Mouse (Mus musculus) heart, embryonic 11.5 days (tissue): ENCODE results near the gene Sergef. TPM values are rescaled to one million over a fixed set of nuclear protein-coding genes. Genes with fewer than 3 reads are reported as not detected.

ENCODE experiments used
- ATAC-seq: fragments of 200-750 bp; cut with Nextera tagmentation; replicated peaks from 2 replicates; pipeline ENCODE4 v1.8.0; 2017; ENCODE audit warnings: moderate library complexity; ENCODE audit not compliant: insufficient number of reproducible peaks, low FRiP score, low TSS enrichment
- H3K27ac ChIP-seq: fragments of 300-500 bp; sonication (generic); 2 replicates; pipeline ENCODE4 v1.5.1; 2014; ENCODE audit warnings: mild to moderate bottlenecking, low read depth, low read length
- H3K27me3 ChIP-seq: fragments of 300-500 bp; sonication (generic); 2 replicates; pipeline ENCODE4 v1.6.1; 2014; ENCODE audit warnings: mild to moderate bottlenecking, low read length, mixed read lengths; ENCODE audit not compliant: control insufficient read depth, insufficient read depth
- H3K36me3 ChIP-seq: fragments of 300-500 bp; sonication (generic); 2 replicates; pipeline ENCODE4 v1.6.1; 2014; ENCODE audit warnings: mild to moderate bottlenecking, low read length, moderate library complexity, mixed read lengths; ENCODE audit not compliant: control insufficient read depth, insufficient read depth
- H3K4me1 ChIP-seq: fragments of 300-500 bp; sonication (generic); 2 replicates; pipeline ENCODE4 v1.6.1; 2014; ENCODE audit warnings: low read length; ENCODE audit not compliant: control insufficient read depth, insufficient read depth
- H3K4me2 ChIP-seq: fragments of 300-500 bp; sonication (generic); 2 replicates; pipeline ENCODE4 v1.6.1; 2014; ENCODE audit warnings: mild to moderate bottlenecking, moderate library complexity
- H3K4me3 ChIP-seq: fragments of 300-500 bp; sonication (generic); 2 replicates; pipeline ENCODE4 v1.5.1; 2014; ENCODE audit warnings: low read depth, low read length
- H3K9ac ChIP-seq: fragments of 300-500 bp; sonication (generic); 2 replicates; pipeline ENCODE4 v1.6.1; 2014; ENCODE audit warnings: mild to moderate bottlenecking, low read depth, low read length, moderate library complexity
- H3K9me3 ChIP-seq: fragments of 300-500 bp; sonication (generic); replicated peaks from 2 replicates; pipeline ENCODE4 v1.6.1; 2016; ENCODE audit warnings: low read length; ENCODE audit not compliant: control insufficient read depth
- WGBS: fragments of 180-500 bp; shearing (Covaris S2); extraction: QIAGEN DNeasy Blood & Tissue Kit; methylation state at CpG from one replicate; pipeline ENCODE4 v1.1.7; 2014; ENCODE audit not compliant: insufficient replicate concordance; 5-methylcytosine and 5-hydroxymethylcytosine counted together
- polyA plus RNA-seq: library from polyadenylated mRNA; unstranded; fragments of >200 nt; fragmentation: Nextera tagmentation; extraction: Ambion mirVana; gene quantifications from 2 replicates; pipeline ENCODE4 v1.2.1, GENCODE M21; 2014

Gene Sergef
- polyA plus RNA-seq, 1 experiment from 2014 or later: 11.6 TPM

DNA sequence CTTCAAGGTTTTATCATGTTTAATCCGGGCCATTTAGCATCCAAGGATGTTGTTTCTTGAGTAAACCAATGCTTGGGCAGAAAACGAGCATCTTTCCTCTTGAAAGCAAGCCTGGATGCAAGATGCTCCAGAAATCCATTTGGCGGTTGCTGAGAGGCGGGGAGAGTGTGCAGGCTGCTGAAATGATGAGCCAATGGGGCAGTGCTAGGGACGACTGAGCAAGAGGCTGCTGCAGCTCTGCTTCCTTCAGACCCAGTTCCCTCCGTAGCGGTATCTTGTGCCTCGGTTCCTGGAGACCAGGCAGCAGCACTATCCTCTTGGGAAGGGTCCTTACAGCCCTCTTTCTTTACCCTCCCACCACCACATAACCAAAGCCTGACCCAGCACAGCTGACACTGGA lies 177.3 kb downstream of the Sergef start:
- Histone ChIP-seq H3K9me3 (no peaks in the 10 kb centered on the region), H3K4me3 (no peak overlapping the region), H3K27me3 (no peaks in the 10 kb centered on the region), H3K4me1 (no peaks in the 10 kb centered on the region), H3K9ac (no peak overlapping the region), H3K36me3 (no peaks in the 10 kb centered on the region), H3K27ac (no peak overlapping the region), H3K4me2 (no peak overlapping the region)
- no peak for ATAC-seq
- WGBS: 51% methylated on average over 8 of the region's 8 CpGs

DNA sequence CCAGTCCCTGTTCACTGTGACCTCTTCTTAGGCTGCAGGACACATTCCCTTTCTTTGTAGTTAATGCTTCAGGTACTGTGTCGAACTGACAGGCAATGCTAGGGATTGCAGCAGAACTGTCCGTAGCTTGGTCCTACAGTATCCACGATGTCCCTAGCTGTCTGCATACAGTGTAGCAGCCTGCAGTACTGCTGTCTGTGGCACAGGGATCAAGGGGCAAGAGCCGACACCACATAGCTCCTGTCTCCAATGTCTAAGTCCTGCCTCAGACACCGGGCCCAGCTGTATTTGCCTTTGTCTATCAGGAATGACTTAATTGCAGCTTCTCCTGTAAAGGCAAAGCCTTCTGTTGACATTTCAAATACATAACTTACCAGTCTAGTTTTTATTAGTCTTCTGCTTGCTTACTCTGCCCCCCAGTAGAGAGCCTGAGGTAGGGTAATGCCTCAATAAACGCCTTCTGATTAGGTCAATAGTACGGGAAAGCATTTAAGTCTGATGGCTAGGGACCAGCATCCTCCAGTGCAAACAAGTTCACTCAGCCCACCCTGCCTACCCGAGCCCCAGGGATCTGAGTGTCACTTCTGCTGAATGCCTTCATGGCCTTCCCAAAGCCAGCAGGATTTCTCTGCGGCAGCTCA lies 179.9 kb downstream of the Sergef start:
- H3K4me2 ChIP-seq: no peak overlapping the region
- H3K9ac ChIP-seq: no peak overlapping the region
- no peak overlapping the region for H3K27ac ChIP-seq
- H3K4me3 ChIP-seq: no peak overlapping the region
- H3K27me3 ChIP-seq: no peaks in the 10 kb centered on the region
- no peaks in the 10 kb centered on the region for H3K4me1 ChIP-seq
- no peak for ATAC-seq
- no peaks in the 10 kb centered on the region for H3K9me3 ChIP-seq
- H3K36me3 ChIP-seq: no peaks in the 10 kb centered on the region
- WGBS: 78% methylated on average over 9 of the region's 9 CpGs

DNA sequence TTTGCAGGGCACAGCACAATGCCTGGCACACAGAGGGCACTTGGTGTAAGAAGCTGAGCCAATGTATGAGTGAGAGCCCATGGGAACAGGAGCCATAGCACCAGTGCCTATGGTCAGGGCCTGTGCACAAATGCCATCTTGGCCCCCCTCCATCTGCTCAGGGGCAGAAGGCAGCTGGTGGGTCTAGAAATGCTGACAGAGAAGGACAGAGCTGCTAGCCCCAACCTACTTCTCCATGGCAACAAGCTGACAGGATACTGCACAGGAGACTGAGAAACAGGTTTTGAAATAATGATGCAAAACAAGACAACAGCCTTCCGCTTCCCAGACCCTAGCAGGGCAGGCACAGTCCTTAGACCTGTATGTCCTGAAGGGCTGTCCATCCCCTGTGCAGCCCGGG lies 180.4 kb downstream of the Sergef start:
- Histone ChIP-seq H3K27me3 (no peaks in the 10 kb centered on the region), H3K4me1 (no peaks in the 10 kb centered on the region), H3K4me2 (no peak overlapping the region), H3K9me3 (no peaks in the 10 kb centered on the region), H3K36me3 (no peaks in the 10 kb centered on the region), H3K4me3 (no peak overlapping the region), H3K9ac (no peak overlapping the region), H3K27ac (no peak overlapping the region)
- no peak for ATAC-seq
- 81% methylated on average over 2 of the region's 2 CpGs for WGBS

DNA sequence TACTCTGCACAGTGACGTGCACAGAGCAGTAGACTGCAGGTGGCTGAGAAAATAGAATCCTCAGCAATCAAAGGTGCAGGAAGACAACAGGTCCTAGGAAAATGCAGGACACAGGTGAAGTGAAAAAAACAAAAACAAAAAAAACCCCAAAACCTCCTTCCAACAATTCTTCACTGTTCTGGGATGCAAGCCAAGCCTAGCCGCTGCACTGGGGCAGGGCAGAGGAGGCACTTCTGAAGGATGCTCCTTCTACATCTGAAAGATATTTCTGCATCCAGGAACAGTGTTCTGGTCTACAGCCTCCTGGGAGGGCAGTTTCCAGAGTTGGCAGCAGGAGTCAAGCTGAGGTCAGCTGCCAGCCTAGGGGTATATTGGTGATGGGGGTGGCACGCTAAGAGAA lies 181.7 kb downstream of the Sergef start:
- H3K9ac ChIP-seq: no peak overlapping the region
- no peak for ATAC-seq
- no peak overlapping the region for H3K27ac ChIP-seq

DNA sequence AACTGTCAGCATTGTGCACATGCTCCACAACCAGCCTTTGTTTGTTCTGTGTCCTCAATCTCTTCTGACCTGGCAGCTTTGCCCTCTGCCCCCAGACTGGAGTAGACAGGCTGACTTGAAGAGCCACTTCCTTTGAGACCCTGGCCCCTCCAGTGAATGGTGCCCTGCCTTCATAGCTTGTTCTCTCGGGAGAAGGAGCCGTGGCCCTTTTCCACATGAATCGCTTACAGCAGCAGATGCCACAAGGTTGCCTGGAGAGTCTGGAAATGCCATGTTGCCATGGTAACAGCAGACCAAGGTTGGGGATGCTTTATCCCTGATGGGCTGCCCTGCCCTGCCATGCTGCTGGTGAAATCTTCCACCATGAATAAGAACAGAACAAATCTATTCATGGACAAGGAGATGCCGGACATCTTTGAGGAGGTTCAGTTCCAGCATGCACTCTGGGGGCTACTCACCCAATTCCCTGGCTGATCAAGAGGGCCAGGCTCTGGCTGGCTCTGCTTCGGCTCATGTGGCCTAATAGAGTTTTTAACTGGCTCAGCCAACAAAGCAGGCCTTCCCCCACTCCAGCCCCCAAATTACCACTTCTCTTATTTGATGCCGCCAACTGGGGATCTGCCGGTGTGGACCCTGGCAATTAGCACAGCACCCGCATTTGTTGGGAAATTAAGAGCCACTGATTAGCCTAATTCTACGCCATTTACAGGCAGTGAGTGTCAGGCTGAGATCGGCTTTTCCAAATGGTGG lies 185.5 kb downstream of the Sergef start:
- Histone ChIP-seq H3K9ac (no peak overlapping the region), H3K9me3 (no peaks in the 10 kb centered on the region), H3K4me1 (no peaks in the 10 kb centered on the region), H3K36me3 (no peaks in the 10 kb centered on the region), H3K4me2 (no peak overlapping the region), H3K27ac (no peak overlapping the region), H3K4me3 (no peak overlapping the region), H3K27me3 (no peaks in the 10 kb centered on the region)
- no peak for ATAC-seq
- 36% methylated on average over 10 of the region's 10 CpGs for WGBS

More for the DNA sequence above, 181.7 kb downstream of the Sergef start:
- no peak overlapping the region for H3K4me3 ChIP-seq
- WGBS: 76% methylated on average over 3 of the region's 3 CpGs
- no peaks in the 10 kb centered on the region for H3K36me3 ChIP-seq
- H3K9me3 ChIP-seq: no peaks in the 10 kb centered on the region
- no peaks in the 10 kb centered on the region for H3K27me3 ChIP-seq
- no peak overlapping the region for H3K4me2 ChIP-seq
- no peaks in the 10 kb centered on the region for H3K4me1 ChIP-seq

DNA sequence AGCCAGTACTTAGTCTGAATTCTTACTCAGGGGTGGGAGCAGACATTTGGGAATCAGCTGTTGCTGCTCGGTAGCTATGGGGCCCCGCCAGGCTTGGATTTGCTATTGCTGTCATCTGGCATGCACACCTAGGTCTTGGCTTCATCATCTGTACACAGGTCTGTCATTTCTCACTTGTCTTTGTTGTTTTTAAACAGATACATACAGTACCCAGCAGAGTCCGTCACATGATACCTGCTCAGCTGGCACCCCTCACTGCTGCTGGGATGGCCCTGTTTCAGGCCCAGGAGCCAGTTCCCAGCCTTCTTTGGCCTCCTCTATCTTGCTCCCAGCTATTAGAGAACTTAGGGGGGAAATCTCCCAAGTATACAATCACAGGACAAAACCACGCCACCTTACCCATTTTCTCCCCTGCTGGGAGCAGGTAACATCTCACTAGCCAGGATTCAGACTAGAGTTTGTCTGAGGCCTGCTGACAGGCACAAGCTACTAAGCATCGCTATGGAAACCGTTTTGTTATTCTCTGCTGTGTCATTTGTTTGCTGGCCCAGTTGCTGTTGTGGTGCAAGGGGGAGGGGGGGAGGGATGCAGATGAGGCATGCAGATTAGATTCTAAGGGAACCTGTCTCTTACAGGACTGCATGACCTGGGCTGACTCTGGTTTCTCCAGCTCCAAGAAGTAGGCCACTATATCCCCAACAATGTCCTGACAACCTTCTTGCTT lies 190.5 kb downstream of the Sergef start:
- H3K4me2 ChIP-seq: no peak overlapping the region
- H3K36me3 ChIP-seq: no peaks in the 10 kb centered on the region
- H3K9me3 ChIP-seq: no peaks in the 10 kb centered on the region
- H3K9ac ChIP-seq: no peak overlapping the region
- WGBS: 58% methylated on average over 6 of the region's 6 CpGs
- no peak overlapping the region for H3K27ac ChIP-seq
- no peak for ATAC-seq
- no peaks in the 10 kb centered on the region for H3K4me1 ChIP-seq
- H3K27me3 ChIP-seq: no peaks in the 10 kb centered on the region
- H3K4me3 ChIP-seq: no peak overlapping the region

DNA sequence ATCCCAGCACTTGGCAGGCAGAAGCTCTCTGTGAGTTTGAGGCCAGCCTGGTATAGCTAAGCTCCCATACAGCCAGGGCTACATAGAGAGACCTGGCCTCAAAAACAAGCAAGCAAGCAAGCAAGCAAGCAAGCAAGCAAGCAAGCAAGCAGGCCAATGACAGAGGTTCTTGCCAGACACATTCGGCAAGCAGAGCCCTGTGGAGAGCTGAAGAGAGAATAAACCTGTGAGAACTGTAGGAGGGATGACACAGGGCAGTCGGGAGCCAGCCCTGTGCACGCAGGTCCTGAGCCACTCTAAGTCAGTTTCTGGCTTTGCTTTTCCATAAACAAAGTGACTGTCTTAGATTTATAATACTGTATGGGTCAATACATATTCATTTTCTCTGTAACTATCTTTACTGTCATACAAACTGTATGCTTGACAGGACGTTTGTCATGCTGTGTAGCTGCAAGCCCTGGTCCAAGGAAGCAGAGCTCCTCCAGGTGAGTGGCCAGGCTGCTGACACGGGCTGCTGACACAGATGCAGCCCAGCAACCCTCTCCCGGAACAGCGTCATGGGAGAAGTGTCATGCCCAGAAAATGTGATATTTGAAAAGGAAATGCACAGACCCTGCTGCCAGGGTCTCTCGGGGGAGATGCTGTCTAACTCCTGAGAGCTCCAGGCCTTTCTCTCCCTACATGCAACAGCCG lies 192.0 kb downstream of the Sergef start:
- WGBS: 64% methylated on average over 9 of the region's 9 CpGs
- H3K4me3 ChIP-seq: no peak overlapping the region
- H3K27me3 ChIP-seq: no peaks in the 10 kb centered on the region
- no peaks in the 10 kb centered on the region for H3K9me3 ChIP-seq
- no peak overlapping the region for H3K4me2 ChIP-seq
- H3K4me1 ChIP-seq: no peaks in the 10 kb centered on the region
- no peaks in the 10 kb centered on the region for H3K36me3 ChIP-seq
- H3K27ac ChIP-seq: no peak overlapping the region
- no peak for ATAC-seq
- H3K9ac ChIP-seq: no peak overlapping the region

DNA sequence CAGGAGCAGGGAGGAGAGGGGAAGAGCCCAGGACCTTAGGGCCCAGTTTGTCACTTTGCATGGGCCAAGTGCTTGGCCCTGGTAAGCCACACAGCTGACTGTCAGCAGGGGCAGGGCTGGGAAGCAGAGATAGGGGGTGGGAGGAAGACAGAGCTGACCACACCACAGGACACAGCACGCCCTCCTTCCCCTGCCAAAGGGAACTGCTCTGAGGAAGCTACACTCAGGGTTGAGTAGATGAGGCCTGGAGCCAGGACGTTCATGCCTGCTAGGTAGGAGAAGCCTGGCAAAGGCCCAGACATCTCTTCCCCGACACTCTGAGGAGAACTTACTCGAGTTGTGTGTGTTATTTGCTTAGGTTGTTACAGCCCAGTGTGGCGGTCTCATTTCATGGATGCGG lies 193.7 kb downstream of the Sergef start:
- Histone ChIP-seq H3K4me3 (no peak overlapping the region), H3K27me3 (no peaks in the 10 kb centered on the region), H3K4me1 (no peaks in the 10 kb centered on the region), H3K36me3 (no peaks in the 10 kb centered on the region), H3K9me3 (no peaks in the 10 kb centered on the region), H3K4me2 (no peak overlapping the region), H3K9ac (no peak overlapping the region), H3K27ac (no peak overlapping the region)
- 60% methylated on average over 6 of the region's 6 CpGs for WGBS
- ATAC-seq: no peak
